Comparison of ENCODE assay signal across 8 mouse cellular contexts in the genomic region with DNA sequence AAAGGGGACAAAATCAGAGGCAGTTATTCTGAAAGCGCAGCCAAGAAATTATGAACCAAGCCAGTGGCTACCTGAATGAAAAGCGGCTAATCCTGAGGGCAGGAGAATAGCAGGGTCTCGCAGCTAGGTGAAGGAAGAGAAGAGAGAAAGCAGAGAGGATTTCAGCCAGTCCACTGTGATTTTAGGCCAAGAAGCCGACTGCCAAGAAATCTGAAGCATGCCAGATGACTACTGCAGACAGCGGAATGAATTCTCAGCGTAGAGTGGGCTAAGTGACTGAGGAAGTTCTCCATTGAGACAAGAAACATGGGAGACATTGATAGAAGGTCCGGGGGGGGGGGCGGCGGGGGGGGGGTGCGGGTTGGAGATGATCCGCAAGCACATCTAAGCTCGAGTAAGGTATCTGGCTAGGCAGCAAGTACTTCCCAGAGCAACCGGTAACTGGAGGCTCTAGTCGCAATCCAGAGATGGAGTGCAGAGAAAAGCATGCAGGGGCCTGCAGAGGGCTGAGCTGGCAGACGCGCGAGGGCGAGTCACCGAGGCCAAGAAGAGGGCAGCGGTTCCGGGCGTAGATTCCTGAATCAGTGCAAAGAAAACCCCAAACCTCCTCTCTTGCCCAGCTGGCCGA. TPM values are rescaled to one million over a fixed set of nuclear protein-coding genes. Genes with fewer than 3 reads are reported as not detected.
DNase-seq lines count a peak whose midpoint lies in the region; ATAC-seq and TF ChIP-seq lines count a peak whose summit lies in the region.

No protein-coding gene starts in this region.

- peak overlapping the region; percentile 77 for H3K4me3 ChIP-seq in forebrain, embryonic 13.5 days
- peak overlapping the region; percentile 71 for H3K4me3 ChIP-seq in intestine, embryonic 16.5 days (ENCODE audit: low read length)

- H3K27ac ChIP-seq in forebrain, embryonic 13.5 days: peak overlapping the region; percentile 58
- H3K27ac ChIP-seq in intestine, embryonic 16.5 days (ENCODE audit: low read length): peak overlapping the region; percentile 84

- no peak for ATAC-seq in forebrain, embryonic 13.5 days
- ATAC-seq in intestine, embryonic 16.5 days: peak; percentile 73
- peak; percentile 28; the same call in 1 of the 2 replicates for ATAC-seq in megakaryocyte, adult 5-6 weeks (ENCODE audit: poor library complexity, severe bottlenecking)

- no peak for TF ChIP-seq CTCF in brain, embryonic 14.5 days (IDR thresholded peaks at IDR 0.05; ENCODE audit: borderline replicate concordance, extremely low read depth, insufficient read depth, insufficient read length)

- H3K9me3 ChIP-seq in forebrain, embryonic 13.5 days (replicated peaks): no peaks in the 10 kb centered on the region; the same call in 1 of the 2 replicates
- H3K9me3 ChIP-seq in intestine, embryonic 16.5 days (ENCODE audit: control insufficient read depth, low read length): no peaks in the 10 kb centered on the region

- no peaks in the 10 kb centered on the region for H3K27me3 ChIP-seq in forebrain, embryonic 13.5 days
- H3K27me3 ChIP-seq in intestine, embryonic 16.5 days (replicated peaks; ENCODE audit: control insufficient read depth, insufficient read depth, low read length): no peaks in the 10 kb centered on the region

- DNase-seq in spleen, adult 12 weeks (ENCODE audit: low spot score): peak; percentile 10
- DNase-seq in spleen, postnatal 36 days (ENCODE audit: low spot score in 2 of 2): no peak
- DNase-seq in brain, embryonic 14.5 days (ENCODE audit: low read depth): peak; percentile 50
- DNase-seq in ovary, postnatal 36 days (ENCODE audit: low spot score): no peak
- no peak for DNase-seq in layer of hippocampus, adult 18-20 months (ENCODE audit: low spot score in 2 of 2)

- peak overlapping the region; percentile 81 for H3K9ac ChIP-seq in forebrain, embryonic 13.5 days
- peak overlapping the region; percentile 71 for H3K9ac ChIP-seq in intestine, embryonic 16.5 days (ENCODE audit: low read depth, low read length)

- H3K4me1 ChIP-seq in forebrain, embryonic 13.5 days: peaks cover 10% of the 10 kb centered on the region
- H3K4me1 ChIP-seq in intestine, embryonic 16.5 days (ENCODE audit: control insufficient read depth, insufficient read depth, low read length): peaks cover 5% of the 10 kb centered on the region; the same call in 1 of the 2 replicates

- 5% methylated on average over 23 of the region's 23 CpGs for WGBS in forebrain, embryonic 13.5 days
- 5% methylated on average over 20 of the region's 23 CpGs for WGBS in intestine, embryonic 16.5 days

- 0 out of 2 replicates have a peak, but pooled peaks cover 2% of the 10 kb centered on the region for H3K36me3 ChIP-seq in forebrain, embryonic 13.5 days (ENCODE audit: poor library complexity, severe bottlenecking)
- no peaks in the 10 kb centered on the region for H3K36me3 ChIP-seq in intestine, embryonic 16.5 days (ENCODE audit: control insufficient read depth, insufficient read depth, low read length)

- TF ChIP-seq POLR2A in brain, embryonic 14.5 days (IDR thresholded peaks at IDR 0.05; ENCODE audit: borderline replicate concordance, extremely low read depth, insufficient read depth, insufficient read length, poor library complexity, severe bottlenecking): no peak

- peak overlapping the region; percentile 79 for H3K4me2 ChIP-seq in forebrain, embryonic 13.5 days
- peak overlapping the region; percentile 80 for H3K4me2 ChIP-seq in intestine, embryonic 16.5 days (ENCODE audit: low read depth, low read length)

RNA-seq across cellular contexts. Expression of gene Cep164, which starts 0.7 kb away (rescaled TPM):
- 26.5 and 29.6 TPM in 2 replicates for polyA plus RNA-seq in brain, embryonic 14.5 days (2012; rRNA removed)
- 16.1 and 19.1 TPM in 2 replicates for polyA plus RNA-seq in forebrain, embryonic 13.5 days (2015; fragmentation: Nextera tagmentation; extraction: Ambion mirVana)
- 20.6 and 21.6 TPM in 2 replicates for polyA plus RNA-seq in intestine, embryonic 16.5 days (2015; fragmentation: Nextera tagmentation; extraction: Ambion mirVana)
- total RNA-seq in megakaryocyte, adult 5-6 weeks (2015): 11.1 and 11.9 TPM in 2 replicates
- total RNA-seq in megakaryocyte, adult 5-6 weeks (2017): 9.8 and 16.3 TPM in 2 replicates
- total RNA-seq in layer of hippocampus, adult 18-20 months (2021): 10 to 100 TPM; 11.3 to 13.2 TPM

RNA-seq across cellular contexts. Expression of gene Bace1, which starts 10.6 kb away (rescaled TPM):
- polyA plus RNA-seq in brain, embryonic 14.5 days (2012; rRNA removed): 39.2 and 52.9 TPM in 2 replicates
- 33.5 and 35.6 TPM in 2 replicates for polyA plus RNA-seq in forebrain, embryonic 13.5 days (2015; fragmentation: Nextera tagmentation; extraction: Ambion mirVana)
- polyA plus RNA-seq in intestine, embryonic 16.5 days (2015; fragmentation: Nextera tagmentation; extraction: Ambion mirVana): 17.8 TPM in 2 replicates
- total RNA-seq in megakaryocyte, adult 5-6 weeks (2015): 2.9 and 3.5 TPM in 2 replicates
- total RNA-seq in megakaryocyte, adult 5-6 weeks (2017): 4.1 and 7.2 TPM in 2 replicates
- 10 to 100 TPM; 79.9 to 88.1 TPM for total RNA-seq in layer of hippocampus, adult 18-20 months (2021)

Comparison
In these comparisons a context has a peak if more than half of its experiments do, and no peak if none do; other contexts are left out.
1. DNase-seq: peak in spleen, adult 12 weeks (single experiment) and brain, embryonic 14.5 days (single experiment); none in spleen, postnatal 36 days (0 of 2), ovary, postnatal 36 days (single experiment) and layer of hippocampus, adult 18-20 months (0 of 2).